Mouse (Mus musculus) lung, postnatal 14 days (tissue): ENCODE results near the gene Pkn3.
A peak's percentile ranks its signal among the peaks of the same experiment; 100 is the strongest.
"Not testable (repeated sequence)": the region's sequence is repeated elsewhere in the genome, so short reads cannot be mapped to it uniquely, and the experiment has no call there.

Experiments
- DNase-seq: peaks from one replicate; pipeline ENCODE4 v3.0.0; 2021

Gene Pkn3

DNA sequence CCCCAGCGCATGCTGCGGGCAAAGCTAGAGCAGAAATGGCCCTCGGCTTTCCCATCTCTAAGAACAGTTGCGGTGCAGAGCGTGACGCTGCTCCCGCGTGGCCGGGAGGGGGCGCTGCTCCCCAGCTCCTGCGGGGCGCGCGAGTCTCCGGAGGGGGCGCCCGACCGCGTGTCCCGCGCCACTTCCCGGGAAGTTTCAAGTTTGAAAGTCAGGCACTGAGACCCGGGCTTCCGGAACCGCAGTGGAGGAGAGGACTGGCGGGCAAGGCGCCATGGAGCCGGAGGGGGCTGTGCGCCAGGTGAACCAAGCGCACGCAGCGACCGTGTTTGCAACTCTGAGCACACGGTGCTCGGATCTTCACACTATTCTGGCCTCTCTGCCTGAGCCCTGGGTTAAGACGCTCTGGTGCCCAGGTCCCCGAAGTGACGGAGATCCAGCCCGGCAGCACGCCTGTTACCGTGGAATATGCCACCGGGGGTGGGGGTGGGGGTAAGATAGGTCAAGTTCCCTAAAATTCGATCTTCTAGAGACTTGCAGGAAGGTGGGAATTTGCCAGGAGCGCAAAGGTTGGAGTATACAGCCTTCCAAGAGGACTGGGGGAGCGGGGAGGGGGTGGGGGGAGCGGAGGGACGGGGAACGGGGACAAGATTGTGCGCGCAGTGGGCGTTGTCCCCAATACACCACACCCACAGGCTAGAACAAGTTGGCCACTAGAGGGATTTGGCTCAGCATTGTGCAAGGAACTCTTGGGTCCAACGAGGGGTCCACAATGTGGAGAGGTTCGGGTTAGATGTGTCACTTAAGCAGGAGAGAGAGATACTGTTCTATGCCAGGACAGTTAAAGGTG, at the start of gene Pkn3:
Gene Pkn3, plus strand, starts transcription at position 183 of the 847 bp plus-strand sequence.
- peak; percentile 89 for DNase-seq

DNA sequence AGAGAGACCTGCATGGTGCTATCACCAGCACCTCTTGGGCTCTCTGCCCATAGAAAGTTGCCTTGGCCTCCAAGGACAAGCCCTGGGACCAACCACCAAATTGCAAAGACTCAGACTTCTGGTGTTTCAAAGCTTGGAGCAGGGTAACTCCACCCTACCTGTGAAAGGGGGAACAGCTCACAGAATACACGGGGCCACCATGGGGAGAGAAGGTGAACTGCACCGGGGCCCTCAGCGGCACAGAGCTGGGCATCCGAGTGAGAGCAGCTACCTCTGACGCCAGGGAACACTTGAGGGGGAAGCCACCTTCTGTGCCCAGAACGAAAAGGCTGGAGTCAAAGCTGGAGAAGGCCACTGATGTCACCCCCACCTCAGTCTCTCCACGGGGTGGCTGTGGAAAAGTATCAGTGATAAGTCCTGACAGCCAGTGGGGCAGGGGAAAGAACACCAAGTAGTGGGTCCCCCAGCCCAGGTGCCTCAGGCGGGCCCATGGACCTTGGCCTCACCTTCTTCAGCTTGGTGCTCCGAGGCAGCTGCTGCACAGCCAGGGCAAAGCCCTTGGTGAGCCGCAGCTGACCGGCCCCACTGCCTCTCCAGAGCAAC, 45.1 kb upstream of the Pkn3 start:
- no peak for DNase-seq

DNA sequence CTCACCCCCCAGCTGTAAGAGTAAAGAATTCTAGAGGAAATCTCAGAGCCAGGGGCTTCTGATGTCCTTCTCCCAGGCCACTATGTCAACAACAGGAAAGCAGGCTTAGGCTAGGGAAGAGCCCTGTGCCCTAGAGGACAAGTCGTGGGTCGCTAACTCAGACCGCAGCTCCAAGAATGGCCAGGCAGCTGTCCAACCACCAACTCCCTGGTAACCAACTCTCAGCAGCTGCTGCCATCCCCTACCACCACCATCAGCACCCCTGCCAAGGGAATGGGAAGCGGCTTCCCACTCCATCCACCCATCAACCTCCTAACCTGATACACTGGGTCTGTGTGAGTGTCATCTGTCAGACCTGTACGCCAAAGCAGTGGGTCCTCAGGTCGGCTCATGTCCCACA, 44.5 kb upstream of the Pkn3 start:
- no peak for DNase-seq

DNA sequence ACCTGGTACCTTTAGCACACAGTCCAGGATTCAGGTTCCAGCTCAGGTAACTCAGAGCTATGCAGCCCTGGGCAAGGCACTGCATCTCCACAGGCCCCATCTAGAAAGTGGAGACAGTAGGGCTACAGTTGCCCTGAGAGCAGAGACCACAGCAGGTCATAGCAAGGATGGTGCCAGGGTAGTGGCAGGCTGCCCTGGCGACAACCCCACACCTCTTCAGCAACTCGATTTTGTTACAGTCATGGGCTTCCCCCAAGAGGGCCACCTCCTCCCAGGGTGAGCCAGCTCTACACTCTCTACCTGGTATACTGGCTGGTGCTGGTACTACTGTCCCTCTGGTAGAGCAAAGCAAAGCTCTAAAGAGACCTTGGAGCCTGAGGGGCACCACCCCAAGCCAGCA, 39.7 kb upstream of the Pkn3 start:
- DNase-seq: no peak

DNA sequence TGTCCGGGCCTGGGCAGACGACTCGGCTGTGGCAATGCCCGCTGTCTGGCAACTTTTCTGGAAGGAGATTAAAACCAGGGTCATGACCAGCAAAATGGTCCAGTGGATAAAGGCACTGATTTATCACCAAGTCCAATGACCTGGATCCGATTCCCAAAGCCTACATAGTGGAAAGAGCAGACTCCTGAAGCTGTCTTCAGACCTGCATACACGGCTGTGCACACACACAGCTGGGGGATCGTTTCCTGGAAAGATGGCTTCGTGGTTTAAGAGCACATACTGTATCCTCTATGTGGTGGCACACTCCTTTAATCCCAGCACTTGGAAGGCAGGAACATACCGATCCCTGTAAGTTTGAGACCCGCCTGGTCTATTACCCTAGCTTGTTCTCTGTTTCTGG, 39.1 kb upstream of the Pkn3 start:
- no peak for DNase-seq

DNA sequence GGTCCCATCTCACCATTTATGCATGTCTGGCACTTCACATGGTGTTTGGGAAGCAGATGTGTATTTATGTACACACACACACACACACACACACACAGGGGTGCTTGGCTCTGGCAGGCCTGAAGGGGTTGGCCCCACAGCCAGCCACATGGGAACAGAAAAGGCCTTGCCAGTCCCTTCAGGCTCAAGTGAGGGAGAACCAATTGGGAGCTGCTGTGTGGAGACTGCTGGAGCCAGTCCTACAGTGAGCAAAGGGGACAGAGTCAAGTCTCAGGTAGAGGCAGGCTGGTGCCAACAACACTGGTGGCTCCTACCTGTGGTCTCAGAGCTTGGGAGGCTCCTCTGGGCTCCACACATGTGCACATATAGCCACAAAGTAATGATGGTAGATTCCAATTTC, 37.8 kb upstream of the Pkn3 start:
- no peak for DNase-seq

DNA sequence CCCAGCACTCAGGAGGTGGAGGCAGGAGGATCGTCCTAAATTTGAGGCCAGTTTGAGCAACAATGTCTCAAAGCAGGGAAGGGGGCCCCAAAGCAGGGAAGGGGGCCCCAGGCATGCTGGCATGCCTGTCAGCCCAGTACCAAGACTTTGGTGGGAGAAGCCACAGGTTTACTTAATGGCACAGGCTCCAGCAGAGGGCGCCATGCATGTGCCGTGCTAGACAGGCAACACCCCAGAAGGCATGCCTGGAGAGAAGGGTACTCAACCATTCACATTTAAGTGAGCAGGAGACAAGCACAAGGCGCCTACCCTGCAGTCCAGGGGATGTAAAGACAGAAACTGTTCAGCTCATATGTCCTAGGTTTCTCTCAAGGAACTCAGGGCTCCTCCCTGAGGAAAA, 35.0 kb upstream of the Pkn3 start:
- DNase-seq: peak; percentile 93

DNA sequence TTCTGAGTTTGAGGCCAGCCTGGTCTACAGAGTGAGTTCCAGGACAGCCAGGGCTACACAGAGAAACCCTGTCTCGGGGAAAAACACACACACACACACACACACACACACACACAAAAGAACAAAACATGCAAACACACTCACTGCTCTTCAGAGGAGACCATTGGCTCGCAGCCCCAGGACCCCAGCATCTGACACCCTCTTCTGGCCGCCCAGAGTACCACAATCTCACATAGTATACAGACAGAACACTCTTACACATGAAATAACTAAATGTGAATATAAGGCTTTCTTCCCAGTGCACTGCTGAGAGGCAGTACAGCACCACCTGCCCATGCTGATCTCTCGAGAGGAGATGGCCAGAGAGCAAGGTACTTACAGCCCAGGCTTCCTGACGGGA, 32.9 kb upstream of the Pkn3 start:
- no peak for DNase-seq

DNA sequence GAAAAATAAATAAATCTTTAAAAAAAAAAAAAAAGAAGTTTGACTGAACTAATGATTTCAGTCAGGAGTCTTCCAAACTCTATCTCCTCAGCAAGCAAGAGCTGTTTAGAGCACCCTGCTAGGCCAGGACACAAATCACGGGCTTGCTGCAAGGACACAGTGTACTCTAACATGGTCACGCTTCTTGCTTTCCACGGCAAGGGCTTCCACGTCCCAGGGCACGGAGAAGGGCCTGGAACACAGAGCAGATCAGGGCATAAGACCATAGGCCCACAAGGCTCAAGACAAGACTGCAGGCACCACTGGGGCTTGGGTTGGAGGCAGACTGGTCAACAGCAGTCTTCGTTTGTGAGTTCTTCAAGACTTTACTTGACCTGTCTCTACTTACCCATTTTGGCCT, 30.4 kb upstream of the Pkn3 start:
- no peak for DNase-seq

DNA sequence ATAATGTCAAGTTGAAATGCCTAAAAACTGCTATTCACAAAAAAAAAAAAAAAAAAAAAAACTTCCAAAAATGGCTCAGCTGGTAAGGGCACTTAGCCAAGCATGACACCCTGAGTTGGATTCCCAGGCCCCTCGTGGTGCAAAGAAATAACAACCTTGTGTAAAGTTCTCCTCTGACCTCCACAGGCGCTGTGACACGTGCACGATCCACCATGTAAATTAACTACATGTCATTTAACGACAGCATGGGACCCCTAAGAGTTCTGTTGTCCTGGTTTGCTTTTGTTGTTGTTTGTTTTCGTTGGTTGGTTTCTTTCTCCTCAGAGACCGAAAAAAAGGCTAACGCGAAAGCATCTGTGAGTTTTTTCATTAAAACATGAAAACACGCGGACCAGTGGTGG, 29.4 kb upstream of the Pkn3 start:
- no peak for DNase-seq

DNA sequence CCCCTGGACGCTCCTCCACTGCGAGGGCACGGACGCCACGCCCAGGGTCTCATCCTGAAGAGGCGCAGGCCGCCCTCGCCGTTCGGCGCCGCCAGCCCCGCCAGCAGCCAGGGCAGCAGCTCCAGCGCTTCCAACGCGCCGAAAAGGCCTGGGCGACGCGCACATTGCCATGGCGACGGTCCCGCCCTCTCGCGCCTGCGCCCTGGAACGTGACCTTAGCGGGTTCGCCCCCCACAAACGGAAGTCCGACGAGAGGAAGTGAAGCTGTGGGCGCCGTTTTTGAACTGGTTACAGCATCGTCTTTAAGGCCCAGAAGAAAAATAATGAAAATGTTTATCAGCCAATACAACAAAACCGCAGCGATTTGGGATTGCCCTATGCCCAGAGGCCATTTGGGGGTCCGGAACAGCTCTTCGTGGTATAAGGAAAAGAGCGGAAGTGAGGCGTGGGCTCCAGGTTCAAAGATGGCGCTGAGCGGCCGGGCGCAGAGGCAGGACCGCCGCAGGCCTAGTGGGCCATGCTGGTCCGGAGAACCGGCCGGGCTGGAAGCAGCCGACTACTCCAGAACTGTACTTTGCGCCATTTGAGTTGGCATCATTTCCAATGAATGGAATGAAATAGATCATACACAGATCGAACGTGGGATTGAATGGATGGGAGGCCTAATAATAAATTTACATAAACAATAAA, 28.6 kb upstream of the Pkn3 start, which contains the start of gene Wdr34:
Gene Wdr34, minus strand, starts transcription at position 183 of the 690 bp plus-strand sequence.
- peak; percentile 99 for DNase-seq

DNA sequence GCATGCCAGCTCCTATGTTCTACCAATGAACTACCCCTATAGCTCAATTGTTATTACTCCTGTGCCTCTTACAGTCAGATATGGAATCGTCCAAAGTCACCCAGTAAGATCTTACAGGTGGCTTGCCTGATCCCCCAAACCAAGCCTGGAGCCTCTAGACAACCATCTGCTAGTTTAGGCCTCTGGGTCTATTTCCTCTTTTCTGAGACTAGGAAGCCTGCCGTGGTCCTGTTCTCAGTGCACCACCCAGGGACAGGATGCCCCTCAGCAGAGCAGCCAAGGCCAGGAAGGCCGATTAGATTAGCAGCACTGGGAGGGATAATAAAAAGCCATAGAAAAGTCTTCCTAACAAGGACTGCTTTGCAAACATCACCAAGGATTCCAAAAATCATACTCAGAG, 27.7 kb upstream of the Pkn3 start:
- no peak for DNase-seq

DNA sequence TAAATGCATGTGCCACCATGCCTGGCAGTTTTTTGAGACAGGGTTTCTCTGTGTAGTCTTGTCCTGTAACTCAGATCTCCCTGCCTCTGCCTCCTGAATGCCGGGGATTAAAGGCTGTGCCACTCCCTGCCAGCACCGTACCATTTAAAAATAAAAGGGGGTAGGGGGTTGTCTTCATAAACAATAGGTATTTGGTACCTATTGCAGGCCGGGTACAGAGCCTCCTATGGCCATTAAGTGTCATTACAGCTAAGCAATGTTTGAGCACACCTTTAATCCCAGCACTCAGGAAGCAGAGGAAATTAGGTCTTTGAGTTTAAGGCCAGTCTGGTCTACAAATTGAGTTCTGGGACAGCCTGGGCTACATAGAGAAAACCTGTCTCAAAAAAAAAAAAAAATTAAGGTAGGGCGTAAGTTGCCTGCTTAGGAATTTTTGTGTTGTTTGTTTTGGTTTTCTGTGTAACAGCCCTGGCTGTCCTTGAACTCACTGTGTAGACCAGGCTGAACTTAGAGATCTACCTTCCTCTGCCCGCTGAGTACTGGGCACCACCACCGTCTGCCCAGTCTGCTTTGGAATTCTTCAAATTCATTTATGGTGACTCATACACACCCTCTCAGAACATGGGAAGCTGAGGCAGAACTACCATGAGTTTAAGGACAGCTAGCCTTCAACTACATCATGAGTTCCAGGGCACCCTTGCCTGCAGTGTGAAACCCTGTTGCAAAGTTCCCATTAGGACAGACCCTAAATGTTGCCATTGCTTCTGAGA, 25.3 kb upstream of the Pkn3 start:
- DNase-seq: no peak

DNA sequence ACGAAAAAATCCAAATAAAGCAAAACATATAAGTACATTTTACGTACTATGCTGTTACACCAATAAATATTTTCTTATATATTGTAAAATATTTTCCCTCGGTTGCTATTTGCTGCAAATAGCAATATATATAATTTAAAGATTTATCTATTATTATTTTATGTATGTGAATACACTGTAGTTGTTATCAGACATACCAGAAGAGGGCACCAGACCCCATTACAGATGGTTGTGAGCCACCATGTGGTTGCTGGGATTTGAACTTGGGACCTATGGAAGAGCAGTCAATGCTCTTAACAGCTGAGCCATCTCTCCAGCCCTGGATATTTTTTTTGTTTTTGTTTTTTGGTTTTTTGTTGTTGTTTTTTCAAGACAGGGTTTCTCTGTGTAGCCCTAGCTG, 22.2 kb upstream of the Pkn3 start:
- DNase-seq: not testable (repeated sequence)

DNA sequence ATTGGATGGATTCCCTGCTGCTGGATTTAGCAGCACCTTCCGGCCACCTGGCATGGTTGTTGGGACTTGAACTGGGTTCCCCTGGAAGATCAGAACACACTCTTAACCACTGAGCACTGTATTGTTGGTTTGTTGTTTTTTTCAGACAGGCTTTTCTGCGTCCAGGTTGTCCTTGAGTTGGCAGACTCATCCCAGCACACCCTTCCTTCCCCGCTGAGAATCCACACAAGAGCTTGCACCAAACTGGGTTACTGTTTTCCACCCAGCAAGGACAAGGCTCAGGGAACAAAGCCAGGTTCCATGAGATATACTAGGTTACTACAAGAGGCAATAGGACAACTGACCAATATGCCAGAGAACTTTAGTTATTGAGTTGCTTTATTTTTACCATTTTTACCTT, 20.7 kb upstream of the Pkn3 start:
- DNase-seq: no peak

DNA sequence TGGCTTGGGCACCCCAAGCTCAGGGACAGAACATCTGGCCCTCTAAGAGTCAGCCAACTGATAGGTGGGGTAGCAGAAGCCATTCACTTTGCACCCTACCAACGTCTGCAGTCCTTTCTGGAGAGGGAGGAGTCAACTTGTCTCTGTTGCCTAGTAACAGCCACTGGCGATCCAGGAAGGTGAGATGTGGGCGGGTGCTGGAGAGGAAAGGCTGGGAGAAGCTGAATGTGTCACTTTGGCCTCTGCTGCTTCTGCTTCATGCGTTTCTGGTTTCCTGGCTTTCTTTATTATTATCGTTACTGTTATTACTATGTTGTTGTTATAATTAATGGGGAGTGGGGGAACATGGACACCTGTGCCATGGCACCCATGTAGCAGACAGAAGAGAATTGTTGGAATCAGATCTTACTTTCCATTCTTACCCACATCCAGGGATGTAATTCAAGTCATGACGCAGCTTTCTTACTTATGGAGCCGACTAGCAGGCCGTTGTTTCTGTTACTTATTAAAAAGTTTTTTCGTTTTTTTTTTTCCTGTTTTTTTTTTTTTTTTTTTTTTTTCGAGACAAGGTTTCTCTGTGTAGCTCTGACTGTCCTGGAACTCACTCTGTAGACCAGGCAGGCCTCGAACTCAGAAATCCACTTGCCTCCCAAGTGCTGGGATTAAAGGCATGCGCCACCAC, 20.1 kb upstream of the Pkn3 start, which contains the start of gene Set:
Gene Set, plus strand, starts transcription at position 156 of the 682 bp plus-strand sequence.
- no peak for DNase-seq

DNA sequence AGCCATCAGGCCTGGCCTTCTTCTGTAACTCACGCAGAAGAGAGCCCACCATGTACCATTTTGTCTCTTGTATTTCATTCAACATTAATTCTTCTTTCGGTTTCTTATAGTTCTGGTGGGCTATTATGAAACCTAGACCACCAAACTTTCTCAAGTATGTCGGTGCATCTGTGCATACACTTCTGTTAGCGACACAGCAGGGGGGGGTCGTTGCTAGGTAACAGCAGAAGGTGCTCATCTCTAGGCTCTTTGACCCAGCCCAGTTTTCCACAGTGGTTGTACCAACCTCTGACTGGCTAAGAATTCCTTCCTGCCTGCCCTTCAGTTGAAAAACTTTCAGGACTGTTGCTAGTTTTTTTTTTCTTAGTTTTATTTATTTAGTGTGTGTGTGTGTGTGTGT, 19.1 kb upstream of the Pkn3 start:
- no peak for DNase-seq

DNA sequence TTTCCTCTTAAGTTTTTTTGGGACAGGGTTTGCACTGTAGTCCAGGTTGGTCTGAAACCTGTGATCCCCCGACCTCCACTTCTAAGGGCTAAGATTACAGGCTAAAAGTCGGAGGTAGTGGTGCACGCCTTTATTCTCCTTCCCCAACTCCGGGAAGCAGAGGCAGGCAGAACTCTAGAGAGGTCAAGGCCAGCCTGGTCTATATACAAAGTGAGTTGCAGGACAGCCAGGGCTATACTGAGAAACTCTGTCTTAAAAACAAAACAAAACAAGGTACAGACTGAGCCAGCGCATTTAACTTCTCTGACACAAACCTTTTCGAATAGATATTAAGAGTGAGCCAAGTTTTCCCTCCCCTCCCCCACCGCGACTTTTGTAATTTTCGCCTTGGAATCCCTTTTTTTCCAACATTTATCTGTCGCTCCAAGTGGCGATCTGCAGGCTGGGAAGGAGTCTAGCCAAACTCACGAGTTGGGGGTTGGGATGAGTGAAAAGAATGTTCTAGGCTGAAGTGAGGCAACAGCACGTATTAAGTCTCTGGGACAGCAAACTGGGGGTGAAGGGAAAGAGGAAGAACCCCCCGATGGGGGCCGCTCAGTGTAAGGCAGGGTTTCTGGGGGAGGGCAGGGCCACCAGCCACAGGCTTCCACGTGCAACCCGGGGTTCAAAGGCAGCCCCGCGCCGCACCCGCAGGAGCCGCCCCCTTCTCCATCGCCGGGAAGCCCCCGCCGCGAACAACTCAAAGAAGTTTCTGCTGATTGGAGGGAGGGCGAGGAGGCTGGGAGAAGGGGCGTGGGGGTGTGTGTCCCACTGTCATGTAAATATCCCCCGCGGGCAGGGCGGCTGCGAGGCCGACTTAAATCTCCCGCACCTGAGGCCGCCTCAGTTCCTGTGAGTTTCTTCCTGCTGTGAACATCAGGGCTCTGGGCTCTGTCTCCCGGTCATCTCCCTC, 16.0 kb upstream of the Pkn3 start:
- peak; percentile 52 for DNase-seq

DNA sequence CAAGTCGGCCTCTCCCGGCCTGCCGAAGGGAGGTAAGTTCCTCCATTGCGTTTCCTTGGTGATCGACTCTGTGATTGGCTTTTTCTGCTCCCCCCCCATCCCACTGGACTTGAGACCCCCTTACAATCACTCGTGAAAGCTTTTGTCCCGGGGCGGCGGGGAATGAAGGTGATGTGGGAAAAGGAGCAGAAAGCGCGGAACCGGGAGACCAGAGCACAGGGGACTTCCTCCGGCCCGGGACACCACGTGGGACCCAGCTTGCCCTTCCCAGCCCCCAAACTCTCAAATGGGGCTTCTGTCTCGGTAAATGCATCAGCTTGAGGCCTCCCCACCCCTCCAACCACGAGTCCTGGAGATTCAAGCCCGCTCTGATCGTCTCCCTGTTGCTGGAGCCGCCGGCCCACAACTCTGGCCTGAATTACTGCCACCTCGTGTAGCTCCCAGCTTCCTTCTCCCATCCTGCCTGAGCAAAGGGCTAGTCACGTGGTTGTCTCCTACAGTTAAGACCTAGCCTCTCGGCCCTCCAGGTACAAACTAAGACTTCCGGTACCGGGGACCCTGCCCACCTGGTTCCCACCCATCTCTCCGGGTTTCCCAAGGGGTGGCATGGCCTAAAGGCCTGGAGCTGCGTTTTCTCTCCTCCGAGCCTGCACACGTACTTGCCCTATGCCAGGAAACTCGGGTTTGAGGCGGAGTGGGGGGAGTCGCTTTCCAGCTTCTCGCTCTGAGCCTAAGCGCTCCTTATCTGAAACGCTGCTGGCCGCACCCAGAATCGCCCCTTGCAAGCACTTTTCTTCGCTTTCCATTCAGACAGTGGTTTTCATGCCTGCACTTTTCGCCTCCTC, 15.0 kb upstream of the Pkn3 start:
- peak; percentile 51 for DNase-seq

DNA sequence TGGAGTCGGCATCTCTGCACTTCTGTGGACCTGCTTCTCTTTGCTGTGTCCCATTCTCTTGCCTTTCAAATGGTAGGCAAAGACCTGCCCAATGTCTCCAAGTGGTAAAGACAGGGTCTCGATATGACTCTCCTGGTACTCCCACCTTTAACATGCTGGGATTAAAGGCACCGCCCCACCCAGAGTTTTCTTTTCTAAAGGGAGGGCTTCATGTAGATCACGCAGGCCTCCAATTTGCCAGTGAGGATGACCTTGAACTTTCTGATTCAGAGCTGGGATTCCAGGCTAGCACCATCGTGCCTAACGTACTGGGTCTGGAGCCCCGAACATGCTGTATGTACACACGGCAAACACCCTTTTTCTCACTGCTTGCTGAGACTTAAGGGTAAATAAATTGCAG, 14.2 kb upstream of the Pkn3 start:
- DNase-seq: no peak
